Mouse (Mus musculus) stomach, embryonic 14.5 days (tissue): ENCODE measurements around the gene Tm9sf2. TPM values are rescaled to one million over a fixed set of nuclear protein-coding genes. Genes with fewer than 3 reads are reported as not detected.
A peak's percentile ranks its signal among the peaks of the same experiment; 100 is the strongest.

Experiments
- ATAC-seq: fragments of 200-750 bp; cut with Nextera tagmentation; 2 replicates; pipeline ENCODE4 v1.8.0; 2017; ENCODE audit warnings: low read depth, moderate TSS enrichment; ENCODE audit not compliant: insufficient number of reproducible peaks, insufficient read depth, low FRiP score
- H3K27ac ChIP-seq: fragments of 300-500 bp; sonication (generic); 2 replicates; pipeline ENCODE4 v1.5.1; 2014; ENCODE audit warnings: mild to moderate bottlenecking, low read length, moderate library complexity, mixed read lengths
- H3K27me3 ChIP-seq: fragments of 300-500 bp; sonication (generic); 2 replicates; pipeline ENCODE4 v1.6.1; 2014; ENCODE audit warnings: low read length, control low read depth, mixed read lengths; ENCODE audit not compliant: control insufficient read depth, insufficient read depth
- H3K36me3 ChIP-seq: fragments of 300-500 bp; sonication (generic); 2 replicates; pipeline ENCODE4 v1.6.1; 2014; ENCODE audit warnings: mild to moderate bottlenecking, control low read depth, low read length, moderate library complexity, mixed read lengths; ENCODE audit not compliant: control insufficient read depth, insufficient read depth
- H3K4me1 ChIP-seq: fragments of 300-500 bp; sonication (generic); 2 replicates; pipeline ENCODE4 v1.6.1; 2014; ENCODE audit warnings: low read length, control low read depth, mixed read lengths; ENCODE audit not compliant: control insufficient read depth, insufficient read depth
- H3K4me2 ChIP-seq: fragments of 300-500 bp; sonication (generic); replicated peaks from 2 replicates; pipeline ENCODE4 v1.6.1; 2014; ENCODE audit warnings: low read depth, low read length, control low read depth
- H3K4me3 ChIP-seq: fragments of 300-500 bp; sonication (generic); 2 replicates; pipeline ENCODE4 v1.5.1; 2014; ENCODE audit warnings: low read depth, low read length, control low read depth
- H3K9ac ChIP-seq: fragments of 300-500 bp; sonication (generic); replicated peaks from 2 replicates; pipeline ENCODE4 v1.6.1; 2014; ENCODE audit warnings: low read depth, mild to moderate bottlenecking, control low read depth, low read length, moderate library complexity, mixed read lengths
- H3K9me3 ChIP-seq: fragments of 300-500 bp; sonication (generic); 2 replicates; pipeline ENCODE4 v1.6.1; 2016; ENCODE audit warnings: low read depth, low read length, control low read depth; ENCODE audit not compliant: control insufficient read depth
- WGBS: fragments of 180-500 bp; shearing (Covaris S2); extraction: QIAGEN DNeasy Blood & Tissue Kit; methylation state at CpG from one replicate; pipeline ENCODE4 v1.1.7; 2014; 5-methylcytosine and 5-hydroxymethylcytosine counted together
- polyA plus RNA-seq: library from polyadenylated mRNA; unstranded; fragments of >200 nt; fragmentation: Nextera tagmentation; extraction: Ambion mirVana; gene quantifications from 2 replicates; pipeline ENCODE4 v1.2.1, GENCODE M21; 2014

Tm9sf2 gene
- polyA plus RNA-seq, 1 experiment from 2014 or later = 166 TPM

DNA sequence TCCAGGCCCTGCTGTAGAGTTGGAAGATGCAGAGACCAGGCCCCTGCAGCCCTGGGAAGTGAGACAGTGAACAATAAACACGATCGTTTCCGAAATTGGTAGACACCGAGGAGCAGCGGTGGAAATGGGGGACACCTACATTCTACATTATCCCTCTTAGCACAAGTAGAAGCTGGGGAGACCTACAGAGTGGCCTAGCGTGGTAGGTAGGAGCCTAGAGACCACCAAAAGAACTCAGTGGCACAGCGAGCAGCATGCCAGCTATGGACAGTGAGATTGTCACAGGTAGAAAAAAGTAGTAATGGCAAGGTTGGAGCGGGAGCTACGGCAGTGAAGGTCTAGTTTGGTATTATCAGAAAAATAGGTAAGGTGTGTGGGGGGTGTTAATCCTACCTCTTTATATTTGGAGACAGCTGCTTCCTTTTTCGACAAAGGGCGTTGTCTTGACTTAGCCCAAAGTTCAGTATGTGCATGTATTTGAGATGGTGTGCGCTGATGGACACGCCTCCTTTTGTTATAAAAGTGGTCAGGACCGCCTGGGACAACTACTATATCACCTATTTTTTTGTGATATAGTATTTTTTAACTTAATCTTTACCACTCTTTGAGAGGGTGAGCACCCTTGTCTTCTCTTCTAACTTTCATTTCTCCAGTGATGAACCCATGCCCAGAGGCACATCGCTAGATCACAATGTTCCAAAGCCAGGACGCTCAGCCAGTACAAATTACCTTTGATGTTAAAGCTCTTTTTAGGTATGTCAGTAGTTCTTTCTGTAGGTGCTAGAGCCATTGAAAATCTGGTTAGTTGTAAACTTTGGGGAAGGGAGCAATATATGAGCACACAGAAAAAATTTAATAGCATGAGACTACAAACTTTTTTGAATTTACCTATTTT lies 1.2 kb upstream of the Tm9sf2 start:
- H3K27me3 ChIP-seq = no peaks in the 10 kb centered on the region
- peaks cover 24% of the 10 kb centered on the region for H3K4me1 ChIP-seq
- H3K27ac ChIP-seq = peak overlapping the region; percentile 94
- no peaks in the 10 kb centered on the region for H3K9me3 ChIP-seq
- H3K4me2 ChIP-seq = peak overlapping the region; percentile 83
- H3K4me3 ChIP-seq = peak overlapping the region; percentile 69
- 0 out of 2 replicates have a peak, but pooled peaks have one; percentile 1 for ATAC-seq
- H3K36me3 ChIP-seq = no peaks in the 10 kb centered on the region
- H3K9ac ChIP-seq = peak overlapping the region; percentile 47
- WGBS = 60% methylated on average over 16 of the region's 16 CpGs

DNA sequence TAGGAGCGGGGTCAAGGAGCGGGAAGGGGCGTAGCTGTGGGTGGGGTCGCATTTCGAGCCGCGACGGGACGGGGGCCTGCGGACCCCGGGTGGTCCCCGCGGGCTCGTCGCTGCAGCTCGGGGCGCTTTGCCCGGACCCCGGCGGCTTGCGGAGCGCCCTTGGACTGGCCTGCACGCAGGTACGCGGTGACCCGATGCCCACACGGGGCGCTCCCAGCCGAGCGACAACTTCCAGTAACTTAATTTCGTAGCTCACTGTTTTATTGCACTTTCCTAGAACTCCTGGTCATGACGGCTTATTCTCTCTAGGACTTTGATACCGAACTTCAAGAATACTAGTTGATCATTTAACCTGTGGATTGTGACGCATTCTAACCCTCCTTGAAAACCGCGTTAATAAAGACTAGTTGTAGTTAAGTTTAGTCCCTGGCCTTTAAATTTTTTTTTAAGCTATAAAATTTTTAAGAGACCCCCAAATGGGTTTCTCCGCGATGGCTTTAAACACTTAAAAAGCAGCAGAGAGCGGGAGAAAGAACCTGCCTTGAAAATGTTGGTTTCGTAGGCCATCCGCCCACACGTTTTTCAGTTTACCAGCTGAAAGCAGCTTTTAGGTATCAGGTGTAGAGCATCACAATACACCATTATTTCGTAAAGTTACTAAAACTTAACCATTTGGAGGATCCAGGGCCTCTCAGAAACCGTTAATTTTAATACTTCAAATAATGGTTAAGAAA lies 810 bp downstream of the Tm9sf2 start:
- Histone ChIP-seq H3K9ac (peak overlapping the region; percentile 75), H3K4me3 (peak overlapping the region; percentile 69), H3K27me3 (no peaks in the 10 kb centered on the region), H3K4me1 (peaks cover 24% of the 10 kb centered on the region), H3K27ac (peak overlapping the region; percentile 94), H3K9me3 (no peaks in the 10 kb centered on the region), H3K4me2 (peak overlapping the region; percentile 74), H3K36me3 (0 out of 2 replicates have a peak, but pooled peaks cover 2% of the 10 kb centered on the region)
- 3% methylated on average over 43 of the region's 44 CpGs for WGBS
- ATAC-seq = 0 out of 2 replicates have a peak, but pooled peaks have one; percentile 15

GRCm38 (mm10) chr14:122111681-122112080 lies 4.8 kb downstream of the Tm9sf2 start:
- Histone ChIP-seq H3K36me3 (0 out of 2 replicates have a peak, but pooled peaks cover 2% of the 10 kb centered on the region), H3K4me3 (no peak overlapping the region), H3K4me1 (peaks cover 9% of the 10 kb centered on the region), H3K27me3 (no peaks in the 10 kb centered on the region), H3K9ac (no peak overlapping the region), H3K4me2 (no peak overlapping the region), H3K27ac (no peak overlapping the region), H3K9me3 (no peaks in the 10 kb centered on the region)
- ATAC-seq = no peak
- 84% methylated on average over 2 of the region's 2 CpGs for WGBS

- Histone ChIP-seq H3K4me1 (peaks cover 9% of the 10 kb centered on the region), H3K4me2 (no peak overlapping the region), H3K27ac (no peak overlapping the region), H3K36me3 (0 out of 2 replicates have a peak, but pooled peaks cover 2% of the 10 kb centered on the region), H3K4me3 (no peak overlapping the region), H3K27me3 (no peaks in the 10 kb centered on the region), H3K9me3 (no peaks in the 10 kb centered on the region), H3K9ac (no peak overlapping the region)
- no peak for ATAC-seq
- 79% methylated on average over 5 of the region's 5 CpGs for WGBS
These were observed 5.5 kb downstream of the Tm9sf2 start for GRCm38 (mm10) chr14:122112311-122112710.

- H3K4me2 ChIP-seq = no peak overlapping the region
- no peak overlapping the region for H3K9ac ChIP-seq
- 88% methylated on average over 1 of the region's 1 CpGs for WGBS
- H3K27me3 ChIP-seq = no peaks in the 10 kb centered on the region
- H3K36me3 ChIP-seq = 0 out of 2 replicates have a peak, but pooled peaks cover 2% of the 10 kb centered on the region
- H3K9me3 ChIP-seq = no peaks in the 10 kb centered on the region
- H3K4me1 ChIP-seq = no peaks in the 10 kb centered on the region
- H3K4me3 ChIP-seq = no peak overlapping the region
- no peak for ATAC-seq
- no peak overlapping the region for H3K27ac ChIP-seq
These were observed 9.4 kb downstream of the Tm9sf2 start for GRCm38 (mm10) chr14:122116200-122116599.

DNA sequence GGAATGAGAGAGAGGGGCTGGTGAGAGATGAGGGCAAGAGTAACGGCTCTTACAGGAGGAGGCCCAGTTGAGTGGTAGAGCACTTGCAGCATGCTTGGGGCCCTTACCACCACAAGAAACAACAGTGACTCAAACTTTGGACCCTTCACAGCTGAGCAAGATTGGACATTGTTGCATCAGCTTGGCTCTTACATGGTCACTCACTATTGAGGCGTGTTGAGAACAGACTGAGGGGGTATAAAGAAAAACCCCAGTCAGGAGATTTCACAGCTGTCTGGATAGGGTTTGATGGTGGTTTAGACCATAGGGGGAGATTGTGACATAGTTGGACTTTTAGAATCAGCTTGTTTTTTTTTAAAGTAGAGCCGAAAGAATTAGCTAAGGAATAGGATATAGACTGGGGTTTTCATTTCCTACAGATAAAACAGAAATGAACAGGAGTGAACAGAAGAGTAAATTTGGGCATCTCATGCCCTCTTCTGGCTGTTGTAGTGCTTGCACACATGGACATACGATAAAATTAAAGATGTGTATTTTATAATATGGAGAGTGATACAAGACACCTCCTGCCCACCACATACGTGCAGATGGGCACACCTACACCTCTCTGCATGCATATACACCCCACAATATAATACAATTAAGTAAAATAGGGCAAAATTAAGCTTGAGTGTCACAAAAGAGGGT lies 23.4 kb downstream of the Tm9sf2 start:
- ATAC-seq = no peak
- Histone ChIP-seq H3K36me3 (peaks cover 29% of the 10 kb centered on the region), H3K9ac (no peak overlapping the region), H3K4me2 (no peak overlapping the region), H3K4me1 (no peaks in the 10 kb centered on the region), H3K27me3 (no peaks in the 10 kb centered on the region), H3K9me3 (no peaks in the 10 kb centered on the region), H3K4me3 (no peak overlapping the region), H3K27ac (no peak overlapping the region)
- 83% methylated on average over 5 of the region's 5 CpGs for WGBS

- Histone ChIP-seq H3K9ac (no peak overlapping the region), H3K4me3 (no peak overlapping the region), H3K36me3 (peaks cover 26% of the 10 kb centered on the region), H3K9me3 (no peaks in the 10 kb centered on the region), H3K27ac (no peak overlapping the region), H3K4me2 (no peak overlapping the region), H3K4me1 (no peaks in the 10 kb centered on the region), H3K27me3 (no peaks in the 10 kb centered on the region)
- WGBS = 93% methylated on average over 2 of the region's 2 CpGs
- no peak for ATAC-seq
These were observed 24.8 kb downstream of the Tm9sf2 start for GRCm38 (mm10) chr14:122131644-122132043.

DNA sequence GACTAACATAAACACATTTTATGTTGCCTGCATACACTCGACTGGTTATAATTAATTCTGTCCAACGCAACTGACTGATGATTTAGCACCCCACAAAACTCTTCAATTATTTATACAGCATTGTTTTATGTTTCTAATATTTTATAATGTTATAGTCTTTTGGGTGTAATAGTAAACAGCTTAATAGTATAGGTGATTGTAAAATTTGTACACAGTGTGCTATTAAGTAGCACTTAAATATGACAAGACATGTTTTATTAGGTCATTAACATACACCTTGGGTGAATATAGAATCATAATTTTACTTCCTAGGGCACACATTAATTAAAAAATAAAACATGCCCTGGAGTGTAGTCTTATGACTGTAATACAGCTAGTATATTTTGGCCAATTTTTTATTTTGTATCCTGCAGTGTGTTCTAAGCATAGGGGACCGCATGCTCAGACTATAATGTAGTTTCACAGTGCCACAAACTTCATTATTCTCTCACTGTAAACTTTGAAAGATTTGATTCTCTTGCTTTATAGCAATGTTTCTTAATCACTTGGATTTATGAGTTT lies 29.6 kb downstream of the Tm9sf2 start:
- Histone ChIP-seq H3K9ac (no peak overlapping the region), H3K4me3 (no peak overlapping the region), H3K36me3 (peaks cover 32% of the 10 kb centered on the region), H3K4me2 (no peak overlapping the region), H3K4me1 (no peaks in the 10 kb centered on the region), H3K9me3 (no peaks in the 10 kb centered on the region), H3K27me3 (no peaks in the 10 kb centered on the region), H3K27ac (no peak overlapping the region)
- no peak for ATAC-seq
- 81% methylated on average over 3 of the region's 3 CpGs for WGBS
